Mouse (Mus musculus): Measurements from ENCODE around the gene Gpr19. TPM values are rescaled to one million over a fixed set of nuclear protein-coding genes. Genes with fewer than 3 reads are reported as not detected.

Gpr19 gene
- total RNA-seq, 2 experiments from 2014 or later, result 6.6 to 16.7 TPM

GRCm38 (mm10) chr6:134889763-134890162 lies 8.6 kb downstream of the Gpr19 start:
- ATAC-seq (replicated peaks; ENCODE audit: poor library complexity, severe bottlenecking), result no peak

GRCm38 (mm10) chr6:134888563-134889017 lies 9.8 kb downstream of the Gpr19 start:
- ATAC-seq (replicated peaks; ENCODE audit: poor library complexity, severe bottlenecking), result no peak

- ATAC-seq (replicated peaks; ENCODE audit: poor library complexity, severe bottlenecking), result no peak
These were observed 10.5 kb downstream of the Gpr19 start for GRCm38 (mm10) chr6:134887711-134888449.

DNA sequence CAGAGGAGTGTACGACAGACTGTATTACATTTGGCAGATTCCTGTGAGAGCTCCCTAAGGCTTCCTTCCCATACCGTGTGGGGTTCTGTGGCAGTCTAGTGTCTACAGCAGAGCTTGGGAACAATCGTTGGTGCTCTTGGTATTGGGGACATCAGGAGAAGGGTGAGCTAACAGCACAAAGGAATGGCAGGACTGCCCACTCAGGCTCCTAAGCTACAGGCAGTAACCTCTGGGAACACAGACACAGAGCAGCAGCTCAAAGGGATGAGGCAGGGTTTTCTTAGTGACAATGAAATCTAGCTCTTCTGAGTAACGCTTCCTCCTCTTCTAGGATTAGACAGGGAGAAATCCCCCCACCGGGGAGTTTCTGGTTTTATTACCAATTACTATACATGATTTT lies 11.4 kb downstream of the Gpr19 start:
- no peak for ATAC-seq (replicated peaks; ENCODE audit: poor library complexity, severe bottlenecking)

DNA sequence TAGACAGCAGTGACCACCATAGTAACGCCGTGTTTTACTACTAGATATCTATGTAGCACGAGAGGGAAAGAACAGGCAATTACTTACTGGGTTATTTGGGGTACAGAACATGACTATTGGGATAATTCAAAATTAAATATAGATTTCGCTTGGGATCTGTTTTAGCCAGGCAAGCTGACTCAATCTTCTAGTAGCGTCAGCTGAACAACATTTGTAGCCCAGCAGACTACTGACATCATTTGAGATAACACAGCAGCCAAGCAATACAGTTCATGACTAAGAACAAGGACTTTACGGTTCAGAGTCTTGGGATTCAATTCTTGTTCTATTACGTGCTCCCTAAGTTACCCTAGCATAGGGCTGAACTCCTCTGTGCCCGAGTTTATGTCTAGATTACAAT lies 11.9 kb downstream of the Gpr19 start:
- ATAC-seq (replicated peaks; ENCODE audit: poor library complexity, severe bottlenecking), result no peak

DNA sequence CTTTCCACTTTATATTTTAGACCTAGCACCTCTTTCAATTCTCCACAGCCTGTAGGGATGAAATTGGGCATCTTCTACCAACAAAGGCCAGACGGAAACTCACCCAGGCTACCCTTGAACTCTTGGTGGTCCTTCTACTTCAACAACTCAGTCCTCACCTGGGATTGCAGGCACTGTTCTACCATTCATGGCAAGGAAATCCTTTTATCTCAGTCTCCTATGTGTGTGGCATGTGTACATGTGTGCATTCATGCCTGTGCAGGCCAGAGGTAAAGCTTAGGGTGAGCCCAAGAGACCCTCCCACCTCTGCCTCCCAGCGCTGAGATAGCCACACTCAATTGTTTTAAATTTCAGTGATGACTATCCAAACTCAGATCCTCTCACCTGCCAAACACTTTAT lies 12.9 kb downstream of the Gpr19 start:
- no peak for ATAC-seq (replicated peaks; ENCODE audit: poor library complexity, severe bottlenecking)

DNA sequence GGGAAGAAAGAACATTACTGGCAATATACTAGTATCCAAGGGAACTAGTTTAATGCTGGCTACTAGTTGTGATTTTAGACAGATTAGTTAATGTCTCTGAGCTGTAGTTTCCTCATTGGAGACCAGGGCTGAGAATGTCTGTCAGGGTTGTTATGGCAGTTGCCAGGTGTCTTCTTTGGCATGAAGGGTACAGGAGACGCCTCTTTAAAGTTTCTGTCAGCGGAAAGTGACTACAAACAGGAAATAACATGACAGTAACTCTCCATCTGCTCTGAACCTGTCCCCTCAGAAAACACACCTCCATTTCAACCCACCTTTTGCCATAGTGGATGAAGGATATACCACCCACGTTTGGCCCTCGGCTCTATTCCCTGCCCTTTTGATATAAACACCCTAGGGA lies 14.7 kb downstream of the Gpr19 start:
- ATAC-seq (replicated peaks; ENCODE audit: poor library complexity, severe bottlenecking), result no peak

DNA sequence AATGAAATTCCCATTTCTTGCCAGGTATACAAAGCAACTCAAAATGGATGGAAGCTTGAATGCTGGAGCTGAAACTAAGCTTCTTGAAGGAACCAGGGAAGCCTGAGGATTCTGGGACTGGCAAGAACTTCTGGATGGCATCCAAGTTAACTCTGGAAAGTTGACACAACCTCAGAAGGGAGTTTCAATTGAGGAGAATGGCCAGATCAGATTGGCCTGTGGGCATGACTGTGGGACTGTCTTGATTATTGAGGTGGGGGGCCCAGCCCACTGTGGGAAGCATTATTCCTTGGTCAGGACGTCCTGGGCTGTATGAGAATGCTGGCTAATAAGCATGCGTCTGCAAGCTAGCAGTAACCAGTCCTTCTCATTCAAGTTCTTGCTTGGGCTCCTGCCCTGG lies 18.3 kb downstream of the Gpr19 start:
- ATAC-seq (replicated peaks; ENCODE audit: poor library complexity, severe bottlenecking), result no peak

- no peak for ATAC-seq (replicated peaks; ENCODE audit: poor library complexity, severe bottlenecking)
These were observed 18.8 kb downstream of the Gpr19 start for GRCm38 (mm10) chr6:134879556-134879955.

DNA sequence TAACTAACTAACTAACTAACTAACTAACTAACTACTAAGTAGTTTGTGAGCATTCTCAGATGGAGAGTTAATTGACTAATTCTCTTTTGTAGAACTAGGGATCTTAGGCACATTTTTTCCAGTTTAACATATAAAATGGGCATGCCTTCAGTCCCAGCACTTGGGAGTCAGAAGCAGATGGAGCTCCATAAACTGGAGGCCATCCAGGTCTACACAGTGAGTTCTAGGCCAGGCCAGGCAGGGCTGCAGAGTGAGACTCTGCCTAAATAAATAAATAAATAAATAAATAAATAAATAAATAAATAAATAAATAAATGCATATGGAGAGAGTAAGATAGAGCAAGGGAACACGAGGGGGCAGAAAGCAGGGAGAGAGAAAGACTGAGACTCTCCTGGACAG lies 20.5 kb downstream of the Gpr19 start:
- ATAC-seq (replicated peaks; ENCODE audit: poor library complexity, severe bottlenecking), result no peak

GRCm38 (mm10) chr6:134877276-134877675 lies 21.1 kb downstream of the Gpr19 start:
- ATAC-seq (replicated peaks; ENCODE audit: poor library complexity, severe bottlenecking), result no peak

DNA sequence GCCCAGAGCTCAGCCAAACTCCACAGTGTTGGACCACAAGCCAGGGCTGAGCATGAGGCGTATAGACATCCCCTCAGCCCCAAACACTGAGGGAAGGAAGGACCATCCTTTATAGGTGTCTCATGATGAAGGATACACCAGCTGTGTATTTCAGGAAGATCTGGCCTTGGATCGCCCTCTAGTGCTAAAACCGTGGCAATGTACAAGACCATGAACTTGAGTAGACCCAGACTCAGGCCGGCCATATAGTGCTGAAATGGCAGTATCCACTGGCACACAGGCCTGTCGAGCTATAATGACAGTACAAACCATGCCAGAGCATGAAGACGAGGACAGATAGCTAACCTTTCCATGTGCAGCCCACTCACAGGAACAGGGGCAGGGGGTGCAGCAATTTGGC lies 21.6 kb downstream of the Gpr19 start:
- peak; percentile 53 for ATAC-seq (replicated peaks; ENCODE audit: poor library complexity, severe bottlenecking)

DNA sequence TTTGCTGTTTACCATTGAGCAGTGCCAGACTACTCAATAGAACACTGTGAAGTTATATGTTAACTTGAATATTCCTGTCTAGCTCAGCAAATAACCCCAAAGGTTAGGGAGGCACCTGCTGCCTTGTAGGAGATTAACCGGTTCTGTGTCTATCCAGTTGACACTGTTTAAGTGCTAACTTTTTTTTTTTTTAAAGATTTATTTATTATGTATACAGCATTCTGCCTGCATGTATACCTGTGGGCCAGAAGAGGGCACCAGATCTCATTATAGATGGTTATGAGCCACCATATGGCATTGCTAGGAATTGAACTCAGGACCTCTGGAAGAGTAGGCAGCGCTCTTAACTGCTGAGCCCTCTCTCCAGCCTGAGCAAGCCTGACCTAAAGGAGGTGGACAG lies 25.4 kb downstream of the Gpr19 start:
- no peak for ATAC-seq (replicated peaks; ENCODE audit: poor library complexity, severe bottlenecking)

DNA sequence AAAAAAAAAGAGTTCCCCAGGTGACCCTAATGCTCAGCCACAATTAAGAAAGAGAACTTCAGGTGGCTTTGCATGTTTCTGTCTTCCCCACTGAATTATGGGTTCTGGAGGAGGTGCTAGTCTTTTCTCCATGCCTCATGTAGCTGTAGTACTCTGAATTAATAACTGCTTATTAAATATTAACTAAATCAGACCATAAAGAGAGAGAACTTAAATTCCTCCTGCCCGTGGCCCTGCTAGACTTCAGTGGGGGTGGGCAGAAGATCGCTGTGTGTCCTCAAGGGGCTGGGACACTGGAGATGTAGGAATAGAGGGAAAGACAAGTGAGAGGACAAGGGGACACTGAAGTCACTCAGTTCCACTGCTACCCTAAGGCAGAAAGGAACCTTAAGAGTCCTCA lies 26.1 kb downstream of the Gpr19 start:
- ATAC-seq (replicated peaks; ENCODE audit: poor library complexity, severe bottlenecking), result no peak

- ATAC-seq (replicated peaks; ENCODE audit: poor library complexity, severe bottlenecking), result no peak
These were observed 27.5 kb downstream of the Gpr19 start for GRCm38 (mm10) chr6:134870887-134871286.

- no peak for ATAC-seq (replicated peaks; ENCODE audit: poor library complexity, severe bottlenecking)
These were observed 28.1 kb downstream of the Gpr19 start for GRCm38 (mm10) chr6:134870209-134870742.

GRCm38 (mm10) chr6:134867325-134867724 lies 31.1 kb downstream of the Gpr19 start:
- ATAC-seq (replicated peaks; ENCODE audit: poor library complexity, severe bottlenecking), result no peak

DNA sequence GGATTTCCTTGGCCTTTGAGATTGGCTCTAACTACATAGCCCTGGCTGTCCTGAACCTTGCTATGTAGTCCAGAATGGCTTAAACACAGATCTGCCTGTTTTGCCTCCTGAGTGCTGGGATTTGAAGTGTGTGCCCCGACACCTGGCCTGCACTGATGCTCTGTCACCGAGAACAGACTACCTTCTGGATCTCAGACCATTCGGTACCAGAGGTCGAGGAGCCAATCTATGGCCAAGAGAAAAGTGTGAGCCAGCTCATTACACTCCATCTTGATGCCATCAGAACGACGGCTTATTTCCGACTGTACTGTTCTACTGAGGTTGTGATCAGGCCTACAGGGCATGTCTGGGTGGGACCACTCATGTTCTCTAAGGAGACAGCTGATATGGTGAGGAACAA lies 32.3 kb downstream of the Gpr19 start:
- ATAC-seq (replicated peaks; ENCODE audit: poor library complexity, severe bottlenecking), result no peak

- peak; percentile 93 for ATAC-seq (replicated peaks; ENCODE audit: poor library complexity, severe bottlenecking)
These were observed 35.2 kb downstream of the Gpr19 start for GRCm38 (mm10) chr6:134863146-134863545.

- ATAC-seq (replicated peaks; ENCODE audit: poor library complexity, severe bottlenecking), result peak; percentile 69
These were observed 35.7 kb downstream of the Gpr19 start for GRCm38 (mm10) chr6:134862671-134863104.

DNA sequence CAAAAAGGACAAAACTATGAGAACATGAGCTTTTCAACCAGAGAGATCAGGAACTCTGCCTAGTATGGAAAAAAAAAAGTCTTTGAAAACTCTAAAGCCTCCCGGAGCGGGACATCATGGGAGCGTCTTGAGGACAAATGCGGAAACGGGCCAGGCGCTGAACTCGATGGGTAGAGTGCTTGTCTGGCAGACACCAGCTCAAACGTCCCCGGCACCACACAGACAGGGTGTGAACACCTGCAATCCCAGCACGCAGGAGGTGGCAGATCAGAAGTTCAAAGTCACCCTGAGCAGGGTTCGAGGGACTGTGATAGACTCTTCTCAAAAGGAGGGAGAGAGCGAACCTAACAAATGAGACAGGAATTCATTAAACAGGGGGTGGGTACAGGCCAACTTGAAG lies 37.0 kb downstream of the Gpr19 start:
- no peak for ATAC-seq (replicated peaks; ENCODE audit: poor library complexity, severe bottlenecking)

- no peak for ATAC-seq (replicated peaks; ENCODE audit: poor library complexity, severe bottlenecking)
These were observed 38.1 kb downstream of the Gpr19 start for GRCm38 (mm10) chr6:134860275-134860674.

All from granulocyte monocyte progenitor cell, adult 5-6 weeks (primary cell).